Mouse (Mus musculus) ovary, postnatal 36 days (tissue): ENCODE measurements around the gene Gse1.

Source experiments
- DNase-seq: peaks from one replicate; pipeline ENCODE4 v3.0.0; 2022; ENCODE audit warnings: low spot score, mixed read lengths

Gse1 gene

GRCm38 (mm10) chr8:120498926-120499605 lies 270.8 kb downstream of the Gse1 start:
- DNase-seq, result peak; percentile 47

GRCm38 (mm10) chr8:120500701-120501261 lies 272.5 kb downstream of the Gse1 start:
- DNase-seq, result no peak

GRCm38 (mm10) chr8:120501426-120501825 lies 273.2 kb downstream of the Gse1 start:
- no peak for DNase-seq

- DNase-seq, result no peak
These were observed 274.2 kb downstream of the Gse1 start for GRCm38 (mm10) chr8:120502428-120502827.

GRCm38 (mm10) chr8:120504251-120505081 lies 276.2 kb downstream of the Gse1 start:
- peak; percentile 45 for DNase-seq

GRCm38 (mm10) chr8:120505082-120505511 lies 276.8 kb downstream of the Gse1 start:
- no peak for DNase-seq

GRCm38 (mm10) chr8:120505619-120506310 lies 277.5 kb downstream of the Gse1 start:
- no peak for DNase-seq

GRCm38 (mm10) chr8:120506562-120506961 lies 278.3 kb downstream of the Gse1 start:
- no peak for DNase-seq

GRCm38 (mm10) chr8:120507290-120507689 lies 279.0 kb downstream of the Gse1 start:
- DNase-seq, result no peak

GRCm38 (mm10) chr8:120509136-120510034 lies 281.1 kb downstream of the Gse1 start:
- no peak for DNase-seq

GRCm38 (mm10) chr8:120510035-120510416 lies 281.8 kb downstream of the Gse1 start:
- DNase-seq, result no peak

GRCm38 (mm10) chr8:120510863-120511457 lies 282.7 kb downstream of the Gse1 start:
- no peak for DNase-seq

- DNase-seq, result no peak
These were observed 283.5 kb downstream of the Gse1 start for GRCm38 (mm10) chr8:120511737-120512136.

GRCm38 (mm10) chr8:120512326-120512725 lies 284.1 kb downstream of the Gse1 start:
- DNase-seq, result no peak

- DNase-seq, result no peak
These were observed 284.9 kb downstream of the Gse1 start for GRCm38 (mm10) chr8:120513145-120513544.

- no peak for DNase-seq
These were observed 285.6 kb downstream of the Gse1 start for GRCm38 (mm10) chr8:120513638-120514461.

- no peak for DNase-seq
These were observed 287.0 kb downstream of the Gse1 start for GRCm38 (mm10) chr8:120515214-120515613.

- no peak for DNase-seq
These were observed 287.4 kb downstream of the Gse1 start for GRCm38 (mm10) chr8:120515650-120516049.

GRCm38 (mm10) chr8:120516182-120516755 lies 288.0 kb downstream of the Gse1 start:
- DNase-seq, result no peak
